ENCODE assay signal across 8 mouse cellular contexts in genomic region chr10:85872479-85872773, GRCm38 (mm10). TPM values are rescaled to one million over a fixed set of nuclear protein-coding genes. Genes with fewer than 3 reads are reported as not detected.
DNase-seq lines count a peak whose midpoint lies in the region; ATAC-seq lines count a peak whose summit lies in the region.

No protein-coding gene starts in this region.

- ATAC-seq in kidney, embryonic 16.5 days (ENCODE audit: low FRiP score, low TSS enrichment), result peak; percentile 16
- ATAC-seq in hindbrain, embryonic 15.5 days (ENCODE audit: low FRiP score, low read depth), result 0 out of 2 replicates have a peak, but pooled peaks have one; percentile 3
- peak; percentile 53; the same call in 1 of the 2 replicates for ATAC-seq in midbrain, embryonic 15.5 days (replicated peaks)

- H3K36me3 ChIP-seq in kidney, embryonic 16.5 days (ENCODE audit: insufficient read depth, low read length), result peaks cover 26% of the 10 kb centered on the region
- peaks cover 28% of the 10 kb centered on the region for H3K36me3 ChIP-seq in hindbrain, embryonic 15.5 days
- H3K36me3 ChIP-seq in midbrain, embryonic 15.5 days (replicated peaks), result peaks cover 15% of the 10 kb centered on the region; the same call in 1 of the 2 replicates

- peak overlapping the region; percentile 83 for H3K9ac ChIP-seq in kidney, embryonic 16.5 days (replicated peaks; ENCODE audit: low read length)
- H3K9ac ChIP-seq in hindbrain, embryonic 15.5 days, result peak overlapping the region; percentile 88
- peak overlapping the region; percentile 75 for H3K9ac ChIP-seq in midbrain, embryonic 15.5 days

- no peak for DNase-seq in kidney, postnatal 14 days
- no peak for DNase-seq in adrenal gland, adult 8-10 months
- DNase-seq in thymus, postnatal 10 days (ENCODE audit: low spot score in 2 of 2), result no peak
- no peak for DNase-seq in gastrocnemius, postnatal 10 days

- peak overlapping the region; percentile 77 for H3K4me2 ChIP-seq in kidney, embryonic 16.5 days (replicated peaks; ENCODE audit: low read depth, low read length)
- H3K4me2 ChIP-seq in hindbrain, embryonic 15.5 days, result peak overlapping the region; percentile 75
- H3K4me2 ChIP-seq in midbrain, embryonic 15.5 days, result peak overlapping the region; percentile 81

- peak overlapping the region; percentile 100 for H3K4me3 ChIP-seq in kidney, embryonic 16.5 days (ENCODE audit: low read length)
- peak overlapping the region; percentile 99 for H3K4me3 ChIP-seq in brown adipose tissue, adult 24 weeks (ENCODE audit: insufficient read depth, low read depth, low read length)
- H3K4me3 ChIP-seq in hindbrain, embryonic 15.5 days, result peak overlapping the region; percentile 96
- peak overlapping the region; percentile 79 for H3K4me3 ChIP-seq in midbrain, embryonic 15.5 days

- no peaks in the 10 kb centered on the region for H3K27me3 ChIP-seq in kidney, embryonic 16.5 days (ENCODE audit: insufficient read depth, low read length)
- no peaks in the 10 kb centered on the region for H3K27me3 ChIP-seq in hindbrain, embryonic 15.5 days
- H3K27me3 ChIP-seq in midbrain, embryonic 15.5 days (replicated peaks), result no peaks in the 10 kb centered on the region

- H3K9me3 ChIP-seq in kidney, embryonic 16.5 days (ENCODE audit: low read length), result no peaks in the 10 kb centered on the region
- no peaks in the 10 kb centered on the region for H3K9me3 ChIP-seq in hindbrain, embryonic 15.5 days
- no peaks in the 10 kb centered on the region for H3K9me3 ChIP-seq in midbrain, embryonic 15.5 days

- 0 out of 2 replicates have a peak overlapping the region, but pooled peaks have one; percentile 74 for H3K27ac ChIP-seq in kidney, embryonic 16.5 days (ENCODE audit: low read length)
- H3K27ac ChIP-seq in brown adipose tissue, adult 24 weeks (replicated peaks; ENCODE audit: low read depth, low read length), result no peak overlapping the region
- H3K27ac ChIP-seq in hindbrain, embryonic 15.5 days (replicated peaks), result no peak overlapping the region
- H3K27ac ChIP-seq in midbrain, embryonic 15.5 days, result no peak overlapping the region

- 1% methylated on average over 5 of the region's 5 CpGs for WGBS in kidney, embryonic 16.5 days
- 5% methylated on average over 5 of the region's 5 CpGs for WGBS in hindbrain, embryonic 15.5 days
- WGBS in midbrain, embryonic 15.5 days, result 7% methylated on average over 5 of the region's 5 CpGs

- H3K4me1 ChIP-seq in kidney, embryonic 16.5 days (ENCODE audit: insufficient read depth, low read length), result peaks cover 9% of the 10 kb centered on the region
- H3K4me1 ChIP-seq in brown adipose tissue, adult 24 weeks (ENCODE audit: control insufficient read depth, insufficient read depth, insufficient read length, low read length), result 0 out of 2 replicates have a peak, but pooled peaks cover 2% of the 10 kb centered on the region
- peaks cover 13% of the 10 kb centered on the region for H3K4me1 ChIP-seq in hindbrain, embryonic 15.5 days (replicated peaks)
- peaks cover 18% of the 10 kb centered on the region for H3K4me1 ChIP-seq in midbrain, embryonic 15.5 days

RNA-seq across cellular contexts. Expression of gene Pwp1, which starts 43.1 kb away (rescaled TPM):
- polyA plus RNA-seq in kidney, embryonic 16.5 days (2015; fragmentation: Nextera tagmentation; extraction: Ambion mirVana), result 83.1 and 87.0 TPM in 2 replicates
- polyA plus RNA-seq in brown adipose tissue, adult 24 weeks (2012; ENCODE audit: insufficient read depth, insufficient read length, missing spikeins), result 9.5 and 12.7 TPM in 2 replicates
- 62.6 and 63.7 TPM in 2 replicates for polyA plus RNA-seq in hindbrain, embryonic 15.5 days (2015; fragmentation: Nextera tagmentation; extraction: Ambion mirVana)
- polyA plus RNA-seq in midbrain, embryonic 15.5 days (2015; fragmentation: Nextera tagmentation; extraction: Ambion mirVana), result 67.7 and 68.2 TPM in 2 replicates
- 10 to 100 TPM; 20.1 to 23.7 (median 22.6) TPM for total RNA-seq in adrenal gland, adult 8-10 months (2022)
- total RNA-seq in gastrocnemius, postnatal 10 days (2021), result 10 to 100 TPM; 17.7 to 19.5 TPM

RNA-seq across cellular contexts. Expression of gene Prdm4, which starts 44.5 kb away (rescaled TPM):
- 14.3 and 15.0 TPM in 2 replicates for polyA plus RNA-seq in kidney, embryonic 16.5 days (2015; fragmentation: Nextera tagmentation; extraction: Ambion mirVana)
- polyA plus RNA-seq in brown adipose tissue, adult 24 weeks (2012; ENCODE audit: insufficient read depth, insufficient read length, missing spikeins), result 4.3 and 6.4 TPM in 2 replicates
- polyA plus RNA-seq in hindbrain, embryonic 15.5 days (2015; fragmentation: Nextera tagmentation; extraction: Ambion mirVana), result 21.3 and 24.9 TPM in 2 replicates
- polyA plus RNA-seq in midbrain, embryonic 15.5 days (2015; fragmentation: Nextera tagmentation; extraction: Ambion mirVana), result 22.7 and 24.5 TPM in 2 replicates
- 10 to 100 TPM; 12.5 to 17.8 (median 17.0) TPM for total RNA-seq in adrenal gland, adult 8-10 months (2022)
- total RNA-seq in gastrocnemius, postnatal 10 days (2021), result 10 to 100 TPM; 11.5 to 14.4 TPM

RNA-seq across cellular contexts. Expression of gene Ascl4, which starts 55.1 kb away (rescaled TPM):
- polyA plus RNA-seq in kidney, embryonic 16.5 days (2015; fragmentation: Nextera tagmentation; extraction: Ambion mirVana), result 0.75 and 1.1 TPM in 2 replicates
- polyA plus RNA-seq in brown adipose tissue, adult 24 weeks (2012; ENCODE audit: insufficient read depth, insufficient read length, missing spikeins), result not detected in 2 replicates
- 0.28 and 0.31 TPM in 2 replicates for polyA plus RNA-seq in hindbrain, embryonic 15.5 days (2015; fragmentation: Nextera tagmentation; extraction: Ambion mirVana)
- polyA plus RNA-seq in midbrain, embryonic 15.5 days (2015; fragmentation: Nextera tagmentation; extraction: Ambion mirVana), result 1.2 and 1.7 TPM in 2 replicates
- not detected for total RNA-seq in adrenal gland, adult 8-10 months (2022)
- total RNA-seq in gastrocnemius, postnatal 10 days (2021), result not detected

Comparison
In these comparisons a context has a peak if more than half of its experiments do, and no peak if none do; other contexts are left out.
1. ATAC-seq: peak in every context shown above with its lines; median percentile 53 in midbrain, embryonic 15.5 days; 16 in kidney, embryonic 16.5 days; 3 in hindbrain, embryonic 15.5 days.